Mouse (Mus musculus) CH12F3 (cell line): Measurements from ENCODE around the gene 4930404N11Rik.

Experiments used
- in situ Hi-C: fragments of 300-500 bp; cut with MboI; formaldehyde crosslinking; loops from 2 replicates; pipeline ENCODE4 v1.14.3; 2020; ENCODE audit warnings: low sequenced_read_pairs

The 4930404N11Rik gene

GRCm38 (mm10) chr10:81383802-81384604 is 18.4 kb upstream of the 4930404N11Rik start, which contains the start of the genes Dohh and Gm48551:
Dohh (plus strand) TSS chr10:81384428.
Gm48551 (plus strand) TSS chr10:81384466.
- in situ Hi-C loops: no loop called here

GRCm38 (mm10) chr10:81382039-81382438 is 16.4 kb upstream of the 4930404N11Rik start:
- in situ Hi-C loops: no loop called here

GRCm38 (mm10) chr10:81379809-81380378 is 14.3 kb upstream of the 4930404N11Rik start:
- in situ Hi-C loops: no loop called here

DNA sequence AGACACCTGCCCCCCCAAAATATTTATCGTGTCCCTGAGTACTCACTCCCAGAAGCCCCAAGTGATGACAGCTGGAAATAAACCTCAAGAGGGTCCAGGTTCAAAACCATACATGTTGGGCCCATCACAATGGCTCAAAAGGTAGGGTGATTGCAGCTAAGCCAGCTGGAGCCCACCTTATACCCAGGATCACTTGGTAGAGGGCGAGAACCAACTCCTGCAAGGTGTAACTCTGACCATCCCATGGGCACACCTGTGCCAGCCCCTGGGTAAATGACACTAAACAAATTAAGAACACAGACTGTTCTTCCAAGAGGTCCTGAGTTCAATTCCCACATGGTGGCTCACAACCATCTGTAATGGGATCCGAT is 13.6 kb upstream of the 4930404N11Rik start:
- in situ Hi-C loops: no loop called here

- in situ Hi-C loops: no loop called here
Observed at GRCm38 (mm10) chr10:81378553-81379182, 13.1 kb upstream of the 4930404N11Rik start.

DNA sequence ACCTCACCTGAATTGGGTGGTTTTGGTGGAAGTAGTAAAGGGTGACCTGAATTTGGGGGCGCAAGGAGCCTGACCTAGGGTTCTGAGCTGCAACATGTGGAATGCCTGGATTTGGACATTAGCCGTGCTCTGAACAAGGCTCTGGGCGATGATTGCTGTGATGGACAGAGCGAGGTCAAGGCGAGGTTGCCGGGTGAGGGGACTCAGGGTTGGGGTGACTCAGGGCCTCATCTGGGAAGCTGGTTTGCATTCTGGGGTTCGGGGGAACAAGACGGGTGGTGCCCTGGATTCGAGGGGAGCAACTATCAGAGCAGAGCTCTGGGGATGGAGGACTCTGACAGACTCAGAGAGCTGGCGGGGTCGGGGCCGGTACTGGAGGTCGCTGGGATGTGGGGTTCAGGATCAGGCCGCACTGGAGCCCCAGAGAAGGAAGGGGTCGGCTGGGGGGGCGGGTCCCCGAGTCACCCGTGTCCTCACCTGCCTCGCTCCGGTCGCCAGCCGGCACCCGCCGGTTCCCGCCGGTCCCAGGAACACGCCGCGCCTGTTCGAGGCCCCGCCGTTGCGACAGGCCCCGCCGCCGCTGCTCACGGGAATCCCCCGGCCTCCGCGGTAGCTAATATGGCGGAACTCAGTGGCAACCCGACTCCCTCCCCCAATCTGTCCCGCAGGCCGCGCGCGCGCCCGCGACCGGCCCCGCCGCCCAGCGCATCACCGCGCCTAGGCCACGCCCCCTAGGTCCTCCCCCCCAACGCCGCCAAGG is 12.4 kb upstream of the 4930404N11Rik start, which contains the start of gene Fzr1:
Gene Fzr1 (minus strand): TSS at position 724 of the 760 bp plus-strand sequence.
- in situ Hi-C loops: no loop called here

- in situ Hi-C loops: no loop called here
Observed at GRCm38 (mm10) chr10:81377362-81377664, 11.7 kb upstream of the 4930404N11Rik start.

DNA sequence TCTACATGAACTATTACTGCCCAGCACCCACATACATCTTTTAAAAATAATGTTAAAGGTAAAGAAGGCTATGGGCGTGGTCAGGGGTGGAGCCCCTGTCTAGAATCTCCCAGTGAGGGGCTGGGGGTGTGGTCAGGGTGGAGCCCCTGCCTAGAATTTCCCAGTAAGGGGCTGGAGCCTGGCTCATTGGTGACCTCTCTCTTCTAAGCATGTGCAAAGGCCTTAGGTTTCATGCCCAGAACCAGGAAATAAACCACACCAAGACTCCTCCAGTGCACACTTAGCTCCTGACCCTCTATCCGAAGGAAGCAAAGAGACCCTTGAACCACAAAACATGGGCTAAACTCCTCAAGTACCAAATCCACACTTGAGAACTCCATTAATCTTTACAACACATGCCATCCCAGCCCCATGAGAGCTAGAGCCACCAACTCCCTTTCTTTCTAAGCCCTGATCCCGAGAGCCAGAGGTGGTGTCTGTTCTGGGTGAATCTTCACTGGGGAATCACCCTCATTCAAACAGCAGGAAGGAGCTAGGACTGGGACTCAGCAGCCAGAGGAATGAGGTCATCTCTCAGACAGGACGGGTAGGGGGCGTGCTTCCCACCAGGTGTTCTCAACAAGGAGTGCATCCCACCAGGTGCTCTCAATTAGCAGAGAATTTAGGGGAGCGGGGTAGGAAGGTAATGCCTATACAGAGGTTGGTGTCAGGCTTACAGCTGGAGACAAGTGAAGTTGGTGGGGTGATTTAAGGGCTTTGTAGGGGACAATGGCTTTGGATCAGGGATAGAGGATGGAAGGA is 11.1 kb upstream of the 4930404N11Rik start:
- in situ Hi-C loops: no loop called here

- in situ Hi-C loops: no loop called here
Observed at GRCm38 (mm10) chr10:81375322-81375721, 9.7 kb upstream of the 4930404N11Rik start.

DNA sequence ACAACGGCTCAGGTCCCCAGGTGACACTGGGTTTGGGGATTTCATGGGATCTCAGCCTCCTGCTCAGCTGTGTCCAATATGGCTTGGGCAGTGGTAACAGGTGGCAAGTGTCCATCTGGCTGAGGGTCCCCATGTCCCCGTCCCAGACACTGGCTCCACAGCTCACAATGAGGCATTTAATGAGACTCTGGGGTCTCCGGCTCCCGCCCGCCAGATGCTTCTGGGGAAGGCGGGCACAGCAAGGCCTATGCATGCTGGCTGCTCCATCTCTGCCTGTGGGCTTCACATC is 1.5 kb upstream of the 4930404N11Rik start:
- in situ Hi-C loops: no loop called here

DNA sequence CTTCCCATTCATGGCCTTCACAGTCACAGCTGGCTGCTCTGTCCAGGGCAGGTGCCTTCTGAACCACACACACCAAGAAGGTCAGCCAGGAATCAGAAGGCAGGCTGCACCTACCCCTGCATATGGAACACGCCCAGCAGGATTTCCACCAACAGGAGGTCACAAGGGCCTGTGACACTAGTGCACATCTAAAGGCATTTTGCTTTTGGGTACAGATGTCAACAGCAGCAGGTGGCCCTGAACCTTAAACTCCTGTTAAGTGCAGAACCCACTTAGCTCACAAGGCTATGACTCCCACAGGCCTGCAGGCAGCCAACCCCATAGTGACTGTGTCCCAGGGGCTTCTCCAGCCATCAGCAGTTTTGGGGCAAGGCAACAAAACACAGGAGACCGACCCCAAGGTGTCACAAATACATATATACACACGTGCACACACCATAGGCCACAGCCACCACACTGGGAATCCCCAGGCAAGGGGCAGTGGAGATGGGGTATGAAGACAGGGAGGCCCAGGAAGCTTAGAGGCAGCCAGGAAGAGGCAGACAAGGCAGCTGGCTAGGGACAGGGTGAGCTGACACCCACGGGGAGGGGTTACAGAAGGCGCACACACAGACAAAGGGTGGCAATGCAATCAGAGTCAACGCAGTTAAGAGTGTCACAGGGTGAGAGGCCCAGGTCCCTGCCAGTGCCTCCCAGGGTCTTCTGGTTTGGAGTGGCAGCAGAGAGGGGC is 1.0 kb upstream of the 4930404N11Rik start:
- in situ Hi-C loops: no loop called here

- in situ Hi-C loops: no loop called here
Observed at GRCm38 (mm10) chr10:81365073-81365472, 543 bp downstream of the 4930404N11Rik start.

DNA sequence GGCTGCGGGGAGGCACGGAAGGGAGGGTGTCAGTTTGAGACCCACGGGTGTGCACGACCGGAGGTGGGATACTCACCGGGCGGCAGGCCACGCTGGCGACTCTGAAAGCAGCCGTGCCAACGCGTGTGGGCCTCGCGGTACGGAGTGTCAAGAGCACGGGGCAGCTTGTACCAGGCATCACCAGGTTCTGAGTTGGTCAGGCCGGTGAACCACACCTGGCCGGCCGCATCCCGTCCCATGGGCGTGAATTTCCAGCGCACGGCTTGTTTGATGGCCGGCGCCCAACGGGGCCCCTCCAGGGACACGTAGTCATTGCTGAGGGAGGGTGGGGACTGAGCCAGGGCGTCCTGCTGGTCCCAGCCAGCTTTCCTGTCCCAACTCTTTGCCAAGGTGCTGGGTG is 950 bp downstream of the 4930404N11Rik start:
- in situ Hi-C loops: no loop called here

GRCm38 (mm10) chr10:81363436-81364346 is 1.9 kb downstream of the 4930404N11Rik start:
- in situ Hi-C loops: no loop called here

- in situ Hi-C loops: no loop called here
Observed at GRCm38 (mm10) chr10:81362336-81362949, 3.2 kb downstream of the 4930404N11Rik start.

DNA sequence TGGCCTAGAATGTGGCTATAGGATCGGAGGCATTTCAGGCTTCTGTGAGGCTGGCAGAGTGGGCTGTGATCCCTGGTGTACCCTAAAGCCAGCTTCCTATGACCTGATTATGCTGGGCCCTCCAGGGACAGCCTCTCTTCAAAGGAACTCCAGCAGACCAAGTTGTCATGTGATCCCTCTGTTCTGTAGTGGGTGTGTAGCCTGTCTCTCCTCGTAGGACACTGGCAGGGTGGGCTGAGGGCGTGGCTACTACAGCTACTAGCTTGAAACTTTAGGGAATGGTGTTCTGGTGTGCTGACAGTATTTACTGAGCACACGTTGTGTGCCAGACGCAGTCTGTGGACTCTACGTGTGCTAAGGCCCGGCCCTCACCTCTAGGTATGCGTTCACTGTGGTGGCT is 4.9 kb downstream of the 4930404N11Rik start:
- in situ Hi-C loops: no loop called here

DNA sequence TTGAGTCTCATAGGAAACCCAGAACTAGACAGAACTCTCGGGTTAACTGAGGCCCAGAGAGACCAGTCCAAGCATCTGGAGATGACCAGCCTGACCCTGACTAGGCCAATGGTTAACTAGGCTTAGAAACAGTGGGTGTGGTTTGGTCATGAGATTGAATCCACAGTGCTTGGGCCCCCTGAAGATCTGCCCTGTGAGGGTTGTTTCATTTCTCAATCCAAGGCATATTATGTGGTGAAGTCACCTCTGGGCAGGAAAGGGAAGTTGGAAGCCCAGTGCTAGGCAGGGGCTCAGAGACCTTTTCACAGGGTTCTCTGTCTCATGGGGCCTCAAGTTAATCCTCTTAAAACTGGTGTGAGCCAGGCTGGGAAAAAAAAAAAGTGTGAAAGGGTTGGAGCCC is 6.8 kb downstream of the 4930404N11Rik start:
- in situ Hi-C loops: no loop called here

- in situ Hi-C loops: no loop called here
Observed at GRCm38 (mm10) chr10:81358209-81358608, 7.4 kb downstream of the 4930404N11Rik start.
